13 mouse cellular contexts compared by ENCODE assay signal in genomic region chr9:61159616-61160015, GRCm38 (mm10).
A peak's percentile ranks its signal among the peaks of the same experiment; 100 is the strongest.
DNase-seq lines count a peak whose midpoint lies in the region; ATAC-seq lines count a peak whose summit lies in the region.
"Had no signal": no experiment of that assay in that cellular context is flagged by ENCODE, and none has a peak within 500 bp of the region (broad histone marks: within the 10 kb centered on the region; RNA-seq: fewer than 3 reads in every experiment).

No protein-coding gene starts in this region.

- H3K4me3 ChIP-seq in embryonic facial prominence, embryonic 14.5 days (ENCODE audit: low read depth, low read length): no peak overlapping the region
- no peak overlapping the region for H3K4me3 ChIP-seq in embryonic facial prominence, embryonic 10.5 days
- H3K4me3 ChIP-seq in kidney, embryonic 16.5 days (ENCODE audit: low read length): no peak overlapping the region
- H3K4me3 ChIP-seq: forebrain, embryonic 15.5 days; hindbrain, embryonic 10.5 days; limb, embryonic 15.5 days had no signal

- peaks cover 13% of the 10 kb centered on the region; the same call in 1 of the 2 replicates for H3K27me3 ChIP-seq in embryonic facial prominence, embryonic 14.5 days (replicated peaks; ENCODE audit: control insufficient read depth, insufficient read depth, low read length)
- peaks cover 77% of the 10 kb centered on the region for H3K27me3 ChIP-seq in embryonic facial prominence, embryonic 10.5 days (replicated peaks; ENCODE audit: low read depth, poor library complexity, severe bottlenecking)
- H3K27me3 ChIP-seq in kidney, embryonic 16.5 days (ENCODE audit: insufficient read depth, low read length): peaks cover 3% of the 10 kb centered on the region; the same call in 1 of the 2 replicates

- no peaks in the 10 kb centered on the region for H3K36me3 ChIP-seq in embryonic facial prominence, embryonic 14.5 days (ENCODE audit: control insufficient read depth, insufficient read depth, low read length)
- no peaks in the 10 kb centered on the region for H3K36me3 ChIP-seq in embryonic facial prominence, embryonic 10.5 days (replicated peaks)
- no peaks in the 10 kb centered on the region for H3K36me3 ChIP-seq in kidney, embryonic 16.5 days (ENCODE audit: insufficient read depth, low read length)
- H3K36me3 ChIP-seq: forebrain, embryonic 15.5 days; hindbrain, embryonic 10.5 days; limb, embryonic 15.5 days had no signal

- no peak overlapping the region for H3K9ac ChIP-seq in embryonic facial prominence, embryonic 14.5 days (ENCODE audit: low read depth, low read length)
- no peak overlapping the region for H3K9ac ChIP-seq in kidney, embryonic 16.5 days (replicated peaks; ENCODE audit: low read length)
- H3K9ac ChIP-seq: forebrain, embryonic 15.5 days; limb, embryonic 15.5 days had no signal

- ATAC-seq in embryonic facial prominence, embryonic 14.5 days (ENCODE audit: low read depth): no peak
- ATAC-seq in kidney, embryonic 16.5 days (ENCODE audit: low FRiP score, low TSS enrichment): 0 out of 2 replicates have a peak, but pooled peaks have one; percentile 36
- no peak for ATAC-seq in granulocyte monocyte progenitor cell, adult 5-6 weeks (replicated peaks; ENCODE audit: poor library complexity, severe bottlenecking)
- ATAC-seq: activated CD4-positive, CD25-positive, alpha-beta regulatory T cell, adult 4 months; forebrain, embryonic 15.5 days had no signal

- H3K27ac ChIP-seq in embryonic facial prominence, embryonic 14.5 days (replicated peaks; ENCODE audit: low read depth, low read length): no peak overlapping the region
- no peak overlapping the region for H3K27ac ChIP-seq in embryonic facial prominence, embryonic 10.5 days (replicated peaks)
- H3K27ac ChIP-seq in kidney, embryonic 16.5 days (ENCODE audit: low read length): peak overlapping the region; percentile 41; the same call in 1 of the 2 replicates
- H3K27ac ChIP-seq: forebrain, embryonic 15.5 days; hindbrain, embryonic 10.5 days; limb, embryonic 15.5 days had no signal

- peaks cover 38% of the 10 kb centered on the region for H3K4me1 ChIP-seq in embryonic facial prominence, embryonic 14.5 days (ENCODE audit: control insufficient read depth, insufficient read depth, low read length)
- peaks cover 70% of the 10 kb centered on the region for H3K4me1 ChIP-seq in embryonic facial prominence, embryonic 10.5 days
- H3K4me1 ChIP-seq in kidney, embryonic 16.5 days (ENCODE audit: insufficient read depth, low read length): peaks cover 57% of the 10 kb centered on the region

- no peaks in the 10 kb centered on the region for H3K9me3 ChIP-seq in embryonic facial prominence, embryonic 14.5 days (ENCODE audit: control insufficient read depth, low read length)
- no peaks in the 10 kb centered on the region for H3K9me3 ChIP-seq in embryonic facial prominence, embryonic 10.5 days
- peaks cover 5% of the 10 kb centered on the region for H3K9me3 ChIP-seq in kidney, embryonic 16.5 days (ENCODE audit: low read length)
- H3K9me3 ChIP-seq: forebrain, embryonic 15.5 days; limb, embryonic 15.5 days had no signal

- DNase-seq in embryonic facial prominence, embryonic 14.5 days (ENCODE audit: low spot score): peak; percentile 57
- no peak for DNase-seq in embryonic facial prominence, embryonic 10.5 days (ENCODE audit: low spot score)
- DNase-seq in ovary, adult 18-20 months (ENCODE audit: low spot score): peak; percentile 55
- DNase-seq in ovary, postnatal 36 days (ENCODE audit: low spot score): no peak
- DNase-seq in lung, postnatal 4 days: peak; percentile 53 to 85
- DNase-seq in frontal cortex, postnatal 25 days (ENCODE audit: low spot score in 2 of 2): no peak
- DNase-seq: gastrocnemius, postnatal 14 days had no signal

- 67% methylated on average over 10 of the region's 10 CpGs for WGBS in embryonic facial prominence, embryonic 14.5 days
- WGBS in embryonic facial prominence, embryonic 10.5 days: 80% methylated on average over 10 of the region's 10 CpGs
- 33% methylated on average over 10 of the region's 10 CpGs for WGBS in kidney, embryonic 16.5 days

- no peak overlapping the region for H3K4me2 ChIP-seq in embryonic facial prominence, embryonic 14.5 days (ENCODE audit: low read depth, low read length)
- H3K4me2 ChIP-seq in kidney, embryonic 16.5 days (replicated peaks; ENCODE audit: low read depth, low read length): no peak overlapping the region
- H3K4me2 ChIP-seq: forebrain, embryonic 15.5 days; limb, embryonic 15.5 days had no signal

Comparison
In these comparisons a context has a peak if more than half of its experiments do, and no peak if none do; other contexts are left out.
1. DNase-seq: peak in embryonic facial prominence, embryonic 14.5 days (single experiment), ovary, adult 18-20 months (single experiment) and lung, postnatal 4 days (2 of 2); none in embryonic facial prominence, embryonic 10.5 days (single experiment), ovary, postnatal 36 days (single experiment) and frontal cortex, postnatal 25 days (0 of 2).